31 mouse cellular contexts compared by ENCODE assay signal in the genomic region with DNA sequence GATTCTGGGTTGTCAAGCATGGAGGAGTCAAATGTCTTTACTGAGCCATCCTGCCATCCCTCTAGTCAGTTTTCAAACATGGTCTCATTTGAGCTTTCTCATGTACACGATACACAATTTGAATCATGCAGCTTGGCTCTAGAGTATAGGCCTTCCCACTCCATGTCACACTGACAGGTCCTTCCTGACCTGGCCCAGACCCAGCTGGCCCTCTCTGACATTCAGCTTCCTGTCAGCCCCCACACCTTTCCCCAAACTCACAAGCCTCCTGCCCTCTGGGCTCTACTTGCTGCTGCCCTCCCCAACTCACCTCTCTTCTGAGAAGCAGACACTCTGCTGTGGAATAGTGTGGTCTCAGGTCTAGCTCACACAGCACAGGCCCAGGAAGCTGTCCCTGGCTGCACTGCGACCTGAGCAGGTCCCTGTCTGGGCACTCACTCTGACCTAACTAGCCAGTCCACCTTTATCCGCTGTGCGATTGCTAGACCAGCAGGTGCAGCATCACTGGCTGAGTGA. TPM values are rescaled to one million over a fixed set of nuclear protein-coding genes. Genes with fewer than 3 reads are reported as not detected.
A peak's percentile ranks its signal among the peaks of the same experiment; 100 is the strongest.
DNase-seq lines count a peak whose midpoint lies in the region; ATAC-seq lines count a peak whose summit lies in the region.
"Had no signal": no experiment of that assay in that cellular context is flagged by ENCODE, and none has a peak within 500 bp of the region (broad histone marks: within the 10 kb centered on the region; RNA-seq: fewer than 3 reads in every experiment).

No protein-coding gene starts in this region.

- H3K9ac ChIP-seq in heart, embryonic 11.5 days (ENCODE audit: low read depth, low read length): 0 out of 2 replicates have a peak overlapping the region, but pooled peaks have one; percentile 34
- no peak overlapping the region for H3K9ac ChIP-seq in lung, embryonic 16.5 days (ENCODE audit: low read length)
- H3K9ac ChIP-seq in heart, embryonic 15.5 days: peak overlapping the region; percentile 31; the same call in 1 of the 2 replicates
- H3K9ac ChIP-seq: embryonic facial prominence, embryonic 13.5 days; hindbrain, embryonic 13.5 days; kidney, embryonic 15.5 days; limb, embryonic 12.5 days; liver, postnatal 0 days; stomach, embryonic 15.5 days had no signal

- H3K27ac ChIP-seq in heart, embryonic 11.5 days (ENCODE audit: low read depth, low read length): peak overlapping the region; percentile 88
- H3K27ac ChIP-seq in lung, embryonic 16.5 days (ENCODE audit: low read length): no peak overlapping the region
- H3K27ac ChIP-seq in heart, embryonic 15.5 days: peak overlapping the region; percentile 96
- H3K27ac ChIP-seq: embryonic facial prominence, embryonic 13.5 days; forebrain, embryonic 10.5 days; hindbrain, embryonic 13.5 days; kidney, embryonic 15.5 days; left cerebral cortex, adult 2 months; limb, embryonic 12.5 days; macrophage; stomach, embryonic 15.5 days had no signal

- no peaks in the 10 kb centered on the region for H3K27me3 ChIP-seq in heart, embryonic 11.5 days (ENCODE audit: control insufficient read depth, insufficient read depth, low read length)
- H3K27me3 ChIP-seq in lung, embryonic 16.5 days (ENCODE audit: control insufficient read depth, insufficient read depth, low read depth, low read length): no peaks in the 10 kb centered on the region
- H3K27me3 ChIP-seq in heart, embryonic 15.5 days: no peaks in the 10 kb centered on the region
- H3K27me3 ChIP-seq: embryonic facial prominence, embryonic 13.5 days; hindbrain, embryonic 13.5 days; kidney, embryonic 15.5 days; limb, embryonic 12.5 days; stomach, embryonic 15.5 days had no signal

- H3K4me2 ChIP-seq in heart, embryonic 11.5 days: no peak overlapping the region
- H3K4me2 ChIP-seq in lung, embryonic 16.5 days (ENCODE audit: low read depth, low read length): no peak overlapping the region
- H3K4me2 ChIP-seq in heart, embryonic 15.5 days: no peak overlapping the region
- H3K4me2 ChIP-seq: embryonic facial prominence, embryonic 13.5 days; hindbrain, embryonic 13.5 days; kidney, embryonic 15.5 days; limb, embryonic 12.5 days; midbrain, embryonic 11.5 days; stomach, embryonic 15.5 days had no signal

- peaks cover 32% of the 10 kb centered on the region for H3K36me3 ChIP-seq in heart, embryonic 11.5 days (ENCODE audit: control insufficient read depth, insufficient read depth, low read length)
- H3K36me3 ChIP-seq in lung, embryonic 16.5 days (ENCODE audit: control insufficient read depth, insufficient read depth, low read length): peaks cover 49% of the 10 kb centered on the region
- peaks cover 64% of the 10 kb centered on the region for H3K36me3 ChIP-seq in heart, embryonic 15.5 days

- H3K4me1 ChIP-seq in heart, embryonic 11.5 days (ENCODE audit: control insufficient read depth, insufficient read depth, low read length): peaks cover 26% of the 10 kb centered on the region
- H3K4me1 ChIP-seq in lung, embryonic 16.5 days (replicated peaks; ENCODE audit: control insufficient read depth, insufficient read depth, low read length): no peaks in the 10 kb centered on the region
- peaks cover 53% of the 10 kb centered on the region for H3K4me1 ChIP-seq in heart, embryonic 15.5 days (replicated peaks)
- H3K4me1 ChIP-seq: embryonic facial prominence, embryonic 13.5 days; forebrain, embryonic 10.5 days; kidney, embryonic 15.5 days; limb, embryonic 12.5 days; stomach, embryonic 15.5 days had no signal

- no peaks in the 10 kb centered on the region for H3K9me3 ChIP-seq in heart, embryonic 11.5 days (replicated peaks; ENCODE audit: control insufficient read depth, low read length)
- no peaks in the 10 kb centered on the region for H3K9me3 ChIP-seq in lung, embryonic 16.5 days (ENCODE audit: control insufficient read depth, low read length)
- no peaks in the 10 kb centered on the region for H3K9me3 ChIP-seq in heart, embryonic 15.5 days (replicated peaks)
- H3K9me3 ChIP-seq: embryonic facial prominence, embryonic 13.5 days; forebrain, embryonic 10.5 days; hindbrain, embryonic 13.5 days; kidney, embryonic 15.5 days; limb, embryonic 12.5 days; stomach, embryonic 15.5 days had no signal

- 83% methylated on average over 4 of the region's 4 CpGs for WGBS in heart, embryonic 11.5 days (ENCODE audit: insufficient replicate concordance)
- WGBS in lung, embryonic 16.5 days: 88% methylated on average over 4 of the region's 4 CpGs
- WGBS in heart, embryonic 15.5 days: 71% methylated on average over 4 of the region's 4 CpGs

- peak; percentile 4; the same call in 1 of the 2 replicates for ATAC-seq in heart, embryonic 11.5 days (replicated peaks; ENCODE audit: insufficient number of reproducible peaks, low FRiP score, low TSS enrichment)
- ATAC-seq in lung, embryonic 16.5 days (ENCODE audit: low read depth): 0 out of 2 replicates have a peak, but pooled peaks have one; percentile 18
- ATAC-seq in heart, embryonic 15.5 days (replicated peaks; ENCODE audit: insufficient number of reproducible peaks, insufficient read depth, low FRiP score, low read depth): no peak
- no peak for ATAC-seq in cerebellum, adult (ENCODE audit: insufficient number of reproducible peaks, low FRiP score, low TSS enrichment)
- ATAC-seq: forebrain, embryonic 16.5 days; inflammation-experienced regulatory T-cells, adult 6 months; liver, postnatal 0 days; lung, postnatal 0 days; midbrain, embryonic 16.5 days had no signal

- H3K4me3 ChIP-seq in heart, embryonic 11.5 days (ENCODE audit: low read depth, low read length): no peak overlapping the region
- no peak overlapping the region for H3K4me3 ChIP-seq in lung, embryonic 16.5 days (ENCODE audit: low read length)
- H3K4me3 ChIP-seq in heart, embryonic 15.5 days: no peak overlapping the region
- H3K4me3 ChIP-seq: embryonic facial prominence, embryonic 13.5 days; forebrain, embryonic 10.5 days; hindbrain, embryonic 13.5 days; kidney, embryonic 15.5 days; layer of hippocampus, adult 2 months; left cerebral cortex, adult 2 months; limb, embryonic 12.5 days; stomach, embryonic 15.5 days had no signal

- DNase-seq in heart, adult 18-20 months: no peak
- no peak for DNase-seq in lung, postnatal 10 days
- DNase-seq in heart, postnatal 4 days: peak; percentile 64
- no peak for DNase-seq in cerebellum, adult 8-10 months
- DNase-seq: adrenal gland, adult 2 months; B cell, adult 2 months; cerebellum, adult 11 months; cerebellum, adult 9-11 months; embryo, embryonic 11 days; gastrocnemius, postnatal 14 days; kidney, adult 11 months; liver, postnatal 0 days; right cerebral cortex, postnatal 25 days had no signal

RNA-seq across cellular contexts. Expression of a gene that starts 8.6 kb away (rescaled TPM):
- polyA plus RNA-seq in heart, embryonic 11.5 days (2014; fragmentation: Nextera tagmentation; extraction: Ambion mirVana): 61.8 and 95.4 TPM in 2 replicates
- 100 to 1,000 TPM; 623 to 655 TPM for total RNA-seq in heart, adult 18-20 months (2021)
- 34.6 and 36.6 TPM in 2 replicates for polyA plus RNA-seq in lung, embryonic 16.5 days (2015; fragmentation: Nextera tagmentation; extraction: Ambion mirVana)
- polyA plus RNA-seq in heart, embryonic 15.5 days (2015; fragmentation: Nextera tagmentation; extraction: Ambion mirVana): 141 and 144 TPM in 2 replicates
- total RNA-seq in heart, postnatal 4 days (2021): 100 to 1,000 TPM; 505 to 526 TPM

RNA-seq across cellular contexts. Expression of a gene that starts 27.1 kb away (rescaled TPM):
- polyA plus RNA-seq in heart, embryonic 11.5 days (2014; fragmentation: Nextera tagmentation; extraction: Ambion mirVana): 7.2 and 10.8 TPM in 2 replicates
- 10 to 100 TPM; 17.2 to 22.3 TPM for total RNA-seq in heart, adult 18-20 months (2021)
- polyA plus RNA-seq in lung, embryonic 16.5 days (2015; fragmentation: Nextera tagmentation; extraction: Ambion mirVana): 7.3 and 9.5 TPM in 2 replicates
- 10.0 and 10.2 TPM in 2 replicates for polyA plus RNA-seq in heart, embryonic 15.5 days (2015; fragmentation: Nextera tagmentation; extraction: Ambion mirVana)
- total RNA-seq in heart, postnatal 4 days (2021): 10 to 100 TPM in 1 of 2 experiments, 1 to 10 TPM in 1; 9.9 to 11.7 TPM

RNA-seq across cellular contexts. Expression of a gene that starts 27.3 kb away (rescaled TPM):
- 23.9 and 24.9 TPM in 2 replicates for polyA plus RNA-seq in heart, embryonic 11.5 days (2014; fragmentation: Nextera tagmentation; extraction: Ambion mirVana)
- 1 to 10 TPM; 4.6 to 7.5 TPM for total RNA-seq in heart, adult 18-20 months (2021)
- polyA plus RNA-seq in lung, embryonic 16.5 days (2015; fragmentation: Nextera tagmentation; extraction: Ambion mirVana): 47.0 and 48.2 TPM in 2 replicates
- polyA plus RNA-seq in heart, embryonic 15.5 days (2015; fragmentation: Nextera tagmentation; extraction: Ambion mirVana): 24.1 and 33.0 TPM in 2 replicates
- 10 to 100 TPM; 17.8 to 21.7 TPM for total RNA-seq in heart, postnatal 4 days (2021)

RNA-seq across cellular contexts. Expression of a gene that starts 40.7 kb away (rescaled TPM):
- polyA plus RNA-seq in heart, embryonic 11.5 days (2014; fragmentation: Nextera tagmentation; extraction: Ambion mirVana): 40.1 and 50.2 TPM in 2 replicates
- total RNA-seq in heart, adult 18-20 months (2021): 10 to 100 TPM; 61.0 to 65.3 TPM
- polyA plus RNA-seq in lung, embryonic 16.5 days (2015; fragmentation: Nextera tagmentation; extraction: Ambion mirVana): 50.8 and 51.4 TPM in 2 replicates
- 52.1 and 60.0 TPM in 2 replicates for polyA plus RNA-seq in heart, embryonic 15.5 days (2015; fragmentation: Nextera tagmentation; extraction: Ambion mirVana)
- 10 to 100 TPM; 80.9 to 82.5 TPM for total RNA-seq in heart, postnatal 4 days (2021)

RNA-seq across cellular contexts. Expression of a gene that starts 44.8 kb away (rescaled TPM):
- 16.4 and 16.5 TPM in 2 replicates for polyA plus RNA-seq in heart, embryonic 11.5 days (2014; fragmentation: Nextera tagmentation; extraction: Ambion mirVana)
- total RNA-seq in heart, adult 18-20 months (2021): 10 to 100 TPM; 38.1 to 43.1 TPM
- polyA plus RNA-seq in lung, embryonic 16.5 days (2015; fragmentation: Nextera tagmentation; extraction: Ambion mirVana): 9.2 and 11.7 TPM in 2 replicates
- polyA plus RNA-seq in heart, embryonic 15.5 days (2015; fragmentation: Nextera tagmentation; extraction: Ambion mirVana): 12.1 and 17.6 TPM in 2 replicates
- total RNA-seq in heart, postnatal 4 days (2021): 10 to 100 TPM; 46.8 to 49.3 TPM

Comparison
In these comparisons a context has a peak if more than half of its experiments do, and no peak if none do; other contexts are left out.
1. ATAC-seq: peak in heart, embryonic 11.5 days (single experiment) and lung, embryonic 16.5 days (single experiment); none in heart, embryonic 15.5 days (single experiment) and cerebellum, adult (single experiment).